Mouse (Mus musculus) lung, postnatal 10 days (tissue): ENCODE data around the gene Eif2b3.

Experiments used
- DNase-seq: peaks from one replicate; pipeline ENCODE4 v3.0.0; 2021

Gene Eif2b3

GRCm38 (mm10) chr4:117096666-117097065, 77.5 kb downstream of the Eif2b3 start:
- DNase-seq: no peak

GRCm38 (mm10) chr4:117097969-117098763, 79.0 kb downstream of the Eif2b3 start:
- DNase-seq: peak; percentile 36

- no peak for DNase-seq
Measured at GRCm38 (mm10) chr4:117098764-117099036, 79.5 kb downstream of the Eif2b3 start.

GRCm38 (mm10) chr4:117100036-117100435, 80.8 kb downstream of the Eif2b3 start:
- no peak for DNase-seq

GRCm38 (mm10) chr4:117101218-117101617, 82.0 kb downstream of the Eif2b3 start:
- peak; percentile 80 for DNase-seq

GRCm38 (mm10) chr4:117104672-117105071, 85.5 kb downstream of the Eif2b3 start:
- no peak for DNase-seq

GRCm38 (mm10) chr4:117105127-117105526, 85.9 kb downstream of the Eif2b3 start:
- no peak for DNase-seq

- DNase-seq: no peak
Measured at GRCm38 (mm10) chr4:117107813-117108523, 88.8 kb downstream of the Eif2b3 start.

- DNase-seq: no peak
Measured at GRCm38 (mm10) chr4:117108524-117108849, 89.3 kb downstream of the Eif2b3 start.

GRCm38 (mm10) chr4:117109330-117109729, 90.1 kb downstream of the Eif2b3 start:
- no peak for DNase-seq

- no peak for DNase-seq
Measured at GRCm38 (mm10) chr4:117110249-117110648, 91.0 kb downstream of the Eif2b3 start.

GRCm38 (mm10) chr4:117110985-117111384, 91.8 kb downstream of the Eif2b3 start:
- DNase-seq: no peak

GRCm38 (mm10) chr4:117113237-117113636, 94.0 kb downstream of the Eif2b3 start:
- DNase-seq: no peak

- no peak for DNase-seq
Measured at GRCm38 (mm10) chr4:117115592-117115991, 96.4 kb downstream of the Eif2b3 start.

GRCm38 (mm10) chr4:117117931-117118330, 98.7 kb downstream of the Eif2b3 start:
- no peak for DNase-seq

GRCm38 (mm10) chr4:117119636-117120035, 100.4 kb downstream of the Eif2b3 start:
- DNase-seq: no peak

- DNase-seq: no peak
Measured at GRCm38 (mm10) chr4:117120052-117120444, 100.8 kb downstream of the Eif2b3 start.

- DNase-seq: peak; percentile 98
Measured at GRCm38 (mm10) chr4:117120445-117121414, 101.5 kb downstream of the Eif2b3 start.

GRCm38 (mm10) chr4:117122209-117122608, 103.0 kb downstream of the Eif2b3 start:
- no peak for DNase-seq

GRCm38 (mm10) chr4:117123546-117124217, 104.5 kb downstream of the Eif2b3 start:
- no peak for DNase-seq

GRCm38 (mm10) chr4:117124218-117124517, 105.0 kb downstream of the Eif2b3 start:
- DNase-seq: no peak

- peak; percentile 61 for DNase-seq
Measured at GRCm38 (mm10) chr4:117124518-117125347, 105.5 kb downstream of the Eif2b3 start.
